Mouse (Mus musculus) liver, embryonic 11.5 days (tissue): Measurements from ENCODE around the gene Rad18. TPM values are rescaled to one million over a fixed set of nuclear protein-coding genes. Genes with fewer than 3 reads are reported as not detected.

Source experiments
- ATAC-seq: fragments of 200-750 bp; cut with Nextera tagmentation; replicated peaks from 2 replicates; pipeline ENCODE4 v1.8.0; 2017; ENCODE audit warnings: moderate number of reproducible peaks, mild to moderate bottlenecking, moderate TSS enrichment, moderate library complexity; ENCODE audit not compliant: low FRiP score
- DNase-seq: peaks from one replicate; pipeline ENCODE4 v3.0.0-alpha.2; 2017; ENCODE audit warnings: low spot score
- H3K27ac ChIP-seq: fragments of 300-500 bp; sonication (generic); 2 replicates; pipeline ENCODE4 v1.5.1; 2014; ENCODE audit warnings: mild to moderate bottlenecking, low read depth, low read length, control low read depth
- H3K27me3 ChIP-seq: fragments of 300-500 bp; sonication (generic); replicated peaks from 2 replicates; pipeline ENCODE4 v1.6.1; 2014; ENCODE audit warnings: low read length, mixed read lengths; ENCODE audit not compliant: control insufficient read depth, insufficient read depth
- H3K36me3 ChIP-seq: fragments of 300-500 bp; sonication (generic); 2 replicates; pipeline ENCODE4 v1.6.1; 2014; ENCODE audit warnings: mild to moderate bottlenecking, low read length, moderate library complexity, mixed read lengths; ENCODE audit not compliant: control insufficient read depth, insufficient read depth
- H3K4me1 ChIP-seq: fragments of 300-500 bp; sonication (generic); replicated peaks from 2 replicates; pipeline ENCODE4 v1.6.1; 2014; ENCODE audit warnings: low read length, mixed read lengths; ENCODE audit not compliant: control insufficient read depth, insufficient read depth
- H3K4me2 ChIP-seq: fragments of 300-500 bp; sonication (generic); 2 replicates; pipeline ENCODE4 v1.6.1; 2014; ENCODE audit warnings: mild to moderate bottlenecking, control low read depth, moderate library complexity
- H3K4me3 ChIP-seq: fragments of 300-500 bp; sonication (generic); 2 replicates; pipeline ENCODE4 v1.5.1; 2014; ENCODE audit warnings: low read depth, low read length, control low read depth
- H3K9ac ChIP-seq: fragments of 300-500 bp; sonication (generic); 2 replicates; pipeline ENCODE4 v1.6.1; 2014; ENCODE audit warnings: low read depth, low read length, control low read depth
- H3K9me3 ChIP-seq: fragments of 300-500 bp; sonication (generic); 2 replicates; pipeline ENCODE4 v1.6.1; 2016; ENCODE audit warnings: low read length, inconsistent platforms, mixed read lengths; ENCODE audit not compliant: control insufficient read depth
- WGBS: fragments of 180-500 bp; shearing (Covaris S2); extraction: QIAGEN DNeasy Blood & Tissue Kit; methylation state at CpG from one replicate; pipeline ENCODE4 v1.1.7; 2014; 5-methylcytosine and 5-hydroxymethylcytosine counted together
- polyA plus RNA-seq: library from polyadenylated mRNA; unstranded; fragments of >200 nt; fragmentation: Nextera tagmentation; extraction: Ambion mirVana; gene quantifications from 2 replicates; pipeline ENCODE4 v1.2.1, GENCODE M21; 2014

Gene Rad18
- polyA plus RNA-seq, 1 experiment from 2014 or later = 47.6 TPM

- no peak for DNase-seq
- Histone ChIP-seq H3K27ac (no peak overlapping the region), H3K4me3 (no peak overlapping the region), H3K9me3 (no peaks in the 10 kb centered on the region), H3K27me3 (no peaks in the 10 kb centered on the region), H3K36me3 (peaks cover under 1% of the 10 kb centered on the region; the same call in 1 of the 2 replicates), H3K4me2 (no peak overlapping the region), H3K4me1 (no peaks in the 10 kb centered on the region), H3K9ac (no peak overlapping the region)
- ATAC-seq = no peak
- WGBS = 87% methylated on average over 4 of the region's 4 CpGs
Observed at GRCm38 (mm10) chr6:112622321-112622720, 74.2 kb downstream of the Rad18 start.

- H3K9me3 ChIP-seq = no peaks in the 10 kb centered on the region
Observed at GRCm38 (mm10) chr6:112620027-112620426, 76.5 kb downstream of the Rad18 start.

GRCm38 (mm10) chr6:112617728-112618318 lies 78.7 kb downstream of the Rad18 start:
- ATAC-seq = no peak
- Histone ChIP-seq H3K4me2 (no peak overlapping the region), H3K27me3 (no peaks in the 10 kb centered on the region), H3K36me3 (no peaks in the 10 kb centered on the region; the same call in 1 of the 2 replicates), H3K4me3 (no peak overlapping the region), H3K27ac (no peak overlapping the region), H3K9me3 (no peaks in the 10 kb centered on the region), H3K4me1 (no peaks in the 10 kb centered on the region), H3K9ac (no peak overlapping the region)
- DNase-seq = no peak
- 92% methylated on average over 4 of the region's 4 CpGs for WGBS

More at GRCm38 (mm10) chr6:112620027-112620426, 76.5 kb downstream of the Rad18 start:
- Histone ChIP-seq H3K4me3 (no peak overlapping the region), H3K36me3 (no peaks in the 10 kb centered on the region; the same call in 1 of the 2 replicates), H3K9ac (no peak overlapping the region), H3K4me2 (no peak overlapping the region), H3K27me3 (no peaks in the 10 kb centered on the region), H3K27ac (no peak overlapping the region), H3K4me1 (no peaks in the 10 kb centered on the region)
- DNase-seq = no peak
- WGBS = 86% methylated on average over 5 of the region's 5 CpGs
- no peak for ATAC-seq

GRCm38 (mm10) chr6:112609027-112609426 lies 87.5 kb downstream of the Rad18 start:
- H3K9ac ChIP-seq = no peak overlapping the region
- ATAC-seq = no peak
- no peak overlapping the region for H3K4me2 ChIP-seq
- no peaks in the 10 kb centered on the region for H3K27me3 ChIP-seq
- H3K4me1 ChIP-seq = no peaks in the 10 kb centered on the region
- no peak overlapping the region for H3K27ac ChIP-seq
- H3K36me3 ChIP-seq = no peaks in the 10 kb centered on the region
- no peak for DNase-seq
- no peak overlapping the region for H3K4me3 ChIP-seq
- 83% methylated on average over 4 of the region's 4 CpGs for WGBS
- no peaks in the 10 kb centered on the region for H3K9me3 ChIP-seq

GRCm38 (mm10) chr6:112603866-112604265 lies 92.6 kb downstream of the Rad18 start:
- no peak overlapping the region for H3K4me2 ChIP-seq
- H3K9me3 ChIP-seq = no peaks in the 10 kb centered on the region
- DNase-seq = no peak
- no peak overlapping the region for H3K9ac ChIP-seq
- H3K27me3 ChIP-seq = no peaks in the 10 kb centered on the region
- H3K36me3 ChIP-seq = no peaks in the 10 kb centered on the region
- H3K27ac ChIP-seq = no peak overlapping the region
- no peak for ATAC-seq
- no peak overlapping the region for H3K4me3 ChIP-seq
- H3K4me1 ChIP-seq = no peaks in the 10 kb centered on the region

- no peak overlapping the region for H3K9ac ChIP-seq
- no peaks in the 10 kb centered on the region for H3K4me1 ChIP-seq
- no peak for ATAC-seq
- no peak overlapping the region for H3K4me3 ChIP-seq
- no peaks in the 10 kb centered on the region for H3K9me3 ChIP-seq
- no peaks in the 10 kb centered on the region for H3K27me3 ChIP-seq
- 87% methylated on average over 7 of the region's 7 CpGs for WGBS
- H3K27ac ChIP-seq = no peak overlapping the region
- no peak overlapping the region for H3K4me2 ChIP-seq
- H3K36me3 ChIP-seq = no peaks in the 10 kb centered on the region
- DNase-seq = no peak
Observed at GRCm38 (mm10) chr6:112594971-112595370, 101.5 kb downstream of the Rad18 start.

GRCm38 (mm10) chr6:112587912-112588311 lies 108.6 kb downstream of the Rad18 start:
- Histone ChIP-seq H3K4me3 (no peak overlapping the region), H3K9me3 (no peaks in the 10 kb centered on the region), H3K27me3 (no peaks in the 10 kb centered on the region), H3K27ac (no peak overlapping the region), H3K9ac (no peak overlapping the region), H3K36me3 (no peaks in the 10 kb centered on the region), H3K4me2 (no peak overlapping the region), H3K4me1 (no peaks in the 10 kb centered on the region)
- 35% methylated on average over 1 of the region's 1 CpGs for WGBS
- ATAC-seq (no peak), DNase-seq (no peak)

- H3K9me3 ChIP-seq = no peaks in the 10 kb centered on the region
- no peak overlapping the region for H3K4me3 ChIP-seq
- H3K27ac ChIP-seq = no peak overlapping the region
- H3K4me2 ChIP-seq = no peak overlapping the region
- no peaks in the 10 kb centered on the region for H3K27me3 ChIP-seq
- no peaks in the 10 kb centered on the region for H3K36me3 ChIP-seq
- WGBS = 53% methylated on average over 4 of the region's 4 CpGs
- DNase-seq = no peak
- H3K9ac ChIP-seq = no peak overlapping the region
- no peak for ATAC-seq
- H3K4me1 ChIP-seq = no peaks in the 10 kb centered on the region
Observed at GRCm38 (mm10) chr6:112586999-112587398, 109.5 kb downstream of the Rad18 start.

- Histone ChIP-seq H3K4me1 (no peaks in the 10 kb centered on the region), H3K27ac (no peak overlapping the region), H3K4me2 (no peak overlapping the region), H3K4me3 (no peak overlapping the region), H3K36me3 (no peaks in the 10 kb centered on the region), H3K9ac (no peak overlapping the region), H3K27me3 (no peaks in the 10 kb centered on the region), H3K9me3 (no peaks in the 10 kb centered on the region)
- DNase-seq (no peak), ATAC-seq (no peak)
- 86% methylated on average over 5 of the region's 5 CpGs for WGBS
Observed at GRCm38 (mm10) chr6:112584961-112585360, 111.5 kb downstream of the Rad18 start.
